Comparison of ENCODE assay signal across 8 mouse cellular contexts in genomic region chr10:128302785-128303125, GRCm38 (mm10). TPM values are rescaled to one million over a fixed set of nuclear protein-coding genes. Genes with fewer than 3 reads are reported as not detected.
DNase-seq lines count a peak whose midpoint lies in the region; ATAC-seq and TF ChIP-seq lines count a peak whose summit lies in the region.

No protein-coding gene starts in this region.

- peak overlapping the region; percentile 81 for H3K4me2 ChIP-seq in kidney, embryonic 15.5 days
- peak overlapping the region; percentile 79 for H3K4me2 ChIP-seq in embryonic facial prominence, embryonic 11.5 days (ENCODE audit: low read depth, low read length)
- peak overlapping the region; percentile 68 for H3K4me2 ChIP-seq in intestine, embryonic 15.5 days (replicated peaks)
- H3K4me2 ChIP-seq in midbrain, postnatal 0 days (ENCODE audit: low read depth, low read length, poor library complexity, severe bottlenecking), result peak overlapping the region; percentile 79

- no peak for DNase-seq in kidney, adult 11 months
- no peak for DNase-seq in embryonic facial prominence, embryonic 11.5 days (ENCODE audit: low spot score)
- DNase-seq in midbrain, postnatal 0 days (ENCODE audit: low spot score), result no peak
- DNase-seq in thymus, postnatal 36 days, result no peak
- DNase-seq in spleen, postnatal 10 days (ENCODE audit: low spot score in 2 of 2), result no peak
- DNase-seq in kidney, postnatal 10 days, result no peak

- ATAC-seq in kidney, embryonic 15.5 days (replicated peaks; ENCODE audit: low FRiP score), result peak; percentile 47
- peak; percentile 41; the same call in 1 of the 2 replicates for ATAC-seq in embryonic facial prominence, embryonic 11.5 days (replicated peaks; ENCODE audit: insufficient number of reproducible peaks, low FRiP score, low TSS enrichment, low read depth)
- ATAC-seq in intestine, embryonic 15.5 days, result peak; percentile 59
- ATAC-seq in midbrain, postnatal 0 days (ENCODE audit: low FRiP score), result peak; percentile 44

- H3K27me3 ChIP-seq in kidney, embryonic 15.5 days, result no peaks in the 10 kb centered on the region
- no peaks in the 10 kb centered on the region for H3K27me3 ChIP-seq in embryonic facial prominence, embryonic 11.5 days (ENCODE audit: control insufficient read depth, insufficient read depth, low read length)
- no peaks in the 10 kb centered on the region for H3K27me3 ChIP-seq in intestine, embryonic 15.5 days (replicated peaks)
- no peaks in the 10 kb centered on the region for H3K27me3 ChIP-seq in midbrain, postnatal 0 days (ENCODE audit: insufficient read depth, low read length)

- H3K9ac ChIP-seq in kidney, embryonic 15.5 days, result peak overlapping the region; percentile 57
- H3K9ac ChIP-seq in embryonic facial prominence, embryonic 11.5 days (replicated peaks; ENCODE audit: low read length), result peak overlapping the region; percentile 92
- peak overlapping the region; percentile 54 for H3K9ac ChIP-seq in intestine, embryonic 15.5 days
- peak overlapping the region; percentile 87 for H3K9ac ChIP-seq in midbrain, postnatal 0 days (replicated peaks; ENCODE audit: low read length, poor library complexity, severe bottlenecking)

- no peak for TF ChIP-seq CTCF in midbrain, postnatal 0 days (IDR thresholded peaks at IDR 0.05)

- under 1% methylated on average over 9 of the region's 9 CpGs for WGBS in kidney, embryonic 15.5 days
- WGBS in embryonic facial prominence, embryonic 11.5 days, result under 1% methylated on average over 9 of the region's 9 CpGs
- WGBS in intestine, embryonic 15.5 days, result 1% methylated on average over 9 of the region's 9 CpGs
- under 1% methylated on average over 9 of the region's 9 CpGs for WGBS in midbrain, postnatal 0 days

- peak overlapping the region; percentile 98 for H3K27ac ChIP-seq in kidney, embryonic 15.5 days
- H3K27ac ChIP-seq in embryonic facial prominence, embryonic 11.5 days (replicated peaks; ENCODE audit: low read depth, low read length), result peak overlapping the region; percentile 80
- peak overlapping the region; percentile 94 for H3K27ac ChIP-seq in intestine, embryonic 15.5 days
- peak overlapping the region; percentile 97 for H3K27ac ChIP-seq in midbrain, postnatal 0 days (ENCODE audit: low read depth, low read length)

- H3K4me3 ChIP-seq in kidney, embryonic 15.5 days (replicated peaks), result peak overlapping the region; percentile 50
- peak overlapping the region; percentile 60 for H3K4me3 ChIP-seq in embryonic facial prominence, embryonic 11.5 days (ENCODE audit: low read depth, low read length)
- H3K4me3 ChIP-seq in intestine, embryonic 15.5 days (replicated peaks), result peak overlapping the region; percentile 42
- peak overlapping the region; percentile 49 for H3K4me3 ChIP-seq in midbrain, postnatal 0 days (ENCODE audit: low read depth, low read length)

- H3K9me3 ChIP-seq in kidney, embryonic 15.5 days (replicated peaks), result no peaks in the 10 kb centered on the region
- H3K9me3 ChIP-seq in embryonic facial prominence, embryonic 11.5 days (replicated peaks; ENCODE audit: control insufficient read depth, low read length), result no peaks in the 10 kb centered on the region
- no peaks in the 10 kb centered on the region for H3K9me3 ChIP-seq in intestine, embryonic 15.5 days
- no peaks in the 10 kb centered on the region for H3K9me3 ChIP-seq in midbrain, postnatal 0 days (ENCODE audit: low read length)

- H3K4me1 ChIP-seq in kidney, embryonic 15.5 days, result peaks cover 20% of the 10 kb centered on the region
- H3K4me1 ChIP-seq in embryonic facial prominence, embryonic 11.5 days (ENCODE audit: control insufficient read depth, insufficient read depth, low read length), result peaks cover 9% of the 10 kb centered on the region
- H3K4me1 ChIP-seq in intestine, embryonic 15.5 days (replicated peaks), result peaks cover 9% of the 10 kb centered on the region
- peaks cover 11% of the 10 kb centered on the region for H3K4me1 ChIP-seq in midbrain, postnatal 0 days (ENCODE audit: insufficient read depth, low read length)

- peaks cover 20% of the 10 kb centered on the region for H3K36me3 ChIP-seq in kidney, embryonic 15.5 days
- no peaks in the 10 kb centered on the region for H3K36me3 ChIP-seq in embryonic facial prominence, embryonic 11.5 days (replicated peaks; ENCODE audit: control insufficient read depth, insufficient read depth, low read depth, low read length)
- H3K36me3 ChIP-seq in intestine, embryonic 15.5 days, result no peaks in the 10 kb centered on the region
- H3K36me3 ChIP-seq in midbrain, postnatal 0 days (ENCODE audit: insufficient read depth, low read length), result no peaks in the 10 kb centered on the region

RNA-seq across cellular contexts. Expression of gene Pan2, which starts 0.4 kb away (rescaled TPM):
- 38.4 and 41.7 TPM in 2 replicates for polyA plus RNA-seq in kidney, embryonic 15.5 days (2015; fragmentation: Nextera tagmentation; extraction: Ambion mirVana)
- polyA plus RNA-seq in embryonic facial prominence, embryonic 11.5 days (2014; fragmentation: Nextera tagmentation; extraction: Ambion mirVana), result 33.6 and 35.2 TPM in 2 replicates
- 26.2 TPM in 2 replicates for polyA plus RNA-seq in intestine, embryonic 15.5 days (2015; fragmentation: Nextera tagmentation; extraction: Ambion mirVana)
- 18.3 and 19.0 TPM in 2 replicates for total RNA-seq in midbrain, postnatal 0 days (2014; rRNA removed)
- polyA plus RNA-seq in midbrain, postnatal 0 days (2015; fragmentation: Nextera tagmentation; extraction: Ambion mirVana), result 12.5 and 13.4 TPM in 2 replicates

RNA-seq across cellular contexts. Expression of gene Il23a, which starts 4.2 kb away (rescaled TPM):
- 0.21 and 0.40 TPM in 2 replicates for polyA plus RNA-seq in kidney, embryonic 15.5 days (2015; fragmentation: Nextera tagmentation; extraction: Ambion mirVana)
- polyA plus RNA-seq in embryonic facial prominence, embryonic 11.5 days (2014; fragmentation: Nextera tagmentation; extraction: Ambion mirVana), result not detected in 2 replicates
- 0.21 and 0.31 TPM in 2 replicates for polyA plus RNA-seq in intestine, embryonic 15.5 days (2015; fragmentation: Nextera tagmentation; extraction: Ambion mirVana)
- total RNA-seq in midbrain, postnatal 0 days (2014; rRNA removed), result not detected in 2 replicates
- 0.12 TPM in 1 of 2 replicates, not detected in the other for polyA plus RNA-seq in midbrain, postnatal 0 days (2015; fragmentation: Nextera tagmentation; extraction: Ambion mirVana)

RNA-seq across cellular contexts. Expression of gene Cnpy2, which starts 19.5 kb away (rescaled TPM):
- polyA plus RNA-seq in kidney, embryonic 15.5 days (2015; fragmentation: Nextera tagmentation; extraction: Ambion mirVana), result 331 and 361 TPM in 2 replicates
- 288 and 305 TPM in 2 replicates for polyA plus RNA-seq in embryonic facial prominence, embryonic 11.5 days (2014; fragmentation: Nextera tagmentation; extraction: Ambion mirVana)
- 303 and 328 TPM in 2 replicates for polyA plus RNA-seq in intestine, embryonic 15.5 days (2015; fragmentation: Nextera tagmentation; extraction: Ambion mirVana)
- total RNA-seq in midbrain, postnatal 0 days (2014; rRNA removed), result 40.3 and 49.4 TPM in 2 replicates
- 164 and 176 TPM in 2 replicates for polyA plus RNA-seq in midbrain, postnatal 0 days (2015; fragmentation: Nextera tagmentation; extraction: Ambion mirVana)

RNA-seq across cellular contexts. Expression of gene Stat2, which starts 32.4 kb away (rescaled TPM):
- 11.8 and 14.2 TPM in 2 replicates for polyA plus RNA-seq in kidney, embryonic 15.5 days (2015; fragmentation: Nextera tagmentation; extraction: Ambion mirVana)
- polyA plus RNA-seq in embryonic facial prominence, embryonic 11.5 days (2014; fragmentation: Nextera tagmentation; extraction: Ambion mirVana), result 12.7 and 13.4 TPM in 2 replicates
- polyA plus RNA-seq in intestine, embryonic 15.5 days (2015; fragmentation: Nextera tagmentation; extraction: Ambion mirVana), result 15.1 and 15.4 TPM in 2 replicates
- total RNA-seq in midbrain, postnatal 0 days (2014; rRNA removed), result 8.7 and 9.8 TPM in 2 replicates
- polyA plus RNA-seq in midbrain, postnatal 0 days (2015; fragmentation: Nextera tagmentation; extraction: Ambion mirVana), result 10.5 and 12.9 TPM in 2 replicates

RNA-seq across cellular contexts. Expression of gene Apof, which starts 34.3 kb away (rescaled TPM):
- polyA plus RNA-seq in kidney, embryonic 15.5 days (2015; fragmentation: Nextera tagmentation; extraction: Ambion mirVana), result 0.48 and 2.5 TPM in 2 replicates
- not detected in 2 replicates for polyA plus RNA-seq in embryonic facial prominence, embryonic 11.5 days (2014; fragmentation: Nextera tagmentation; extraction: Ambion mirVana)
- polyA plus RNA-seq in intestine, embryonic 15.5 days (2015; fragmentation: Nextera tagmentation; extraction: Ambion mirVana), result 1.6 and 2.9 TPM in 2 replicates
- 0.42 TPM in 1 of 2 replicates, not detected in the other for total RNA-seq in midbrain, postnatal 0 days (2014; rRNA removed)
- 0.20 and 0.83 TPM in 2 replicates for polyA plus RNA-seq in midbrain, postnatal 0 days (2015; fragmentation: Nextera tagmentation; extraction: Ambion mirVana)
